Mouse (Mus musculus) bone marrow macrophage, adult 2 months (primary cell): ENCODE data around the gene Gaa. TPM values are rescaled to one million over a fixed set of nuclear protein-coding genes. Genes with fewer than 3 reads are reported as not detected.

Source experiments
- H3K27ac ChIP-seq: 2 replicates; pipeline ENCODE4 v1.5.1; 2012; ENCODE audit warnings: low read depth, low read length; ENCODE audit not compliant: insufficient read depth
- H3K4me1 ChIP-seq: 2 replicates; pipeline ENCODE4 v1.6.1; 2012; ENCODE audit warnings: low read length; ENCODE audit not compliant: control insufficient read depth, insufficient read depth
- H3K4me3 ChIP-seq: 2 replicates; pipeline ENCODE4 v1.5.1; 2012; ENCODE audit warnings: mild to moderate bottlenecking, low read length, moderate library complexity; ENCODE audit not compliant: insufficient read depth
- CTCF ChIP-seq: IDR thresholded peaks from 2 replicates; pipeline ENCODE4 v1.5.1; 2012; ENCODE audit warnings: low read depth, mild to moderate bottlenecking, low read length, moderate library complexity
- POLR2A ChIP-seq: IDR thresholded peaks from 2 replicates; pipeline ENCODE4 v1.6.1; 2012; ENCODE audit warnings: mild to moderate bottlenecking, low read depth, low read length, borderline replicate concordance
- polyA plus RNA-seq: library from polyadenylated mRNA; stranded (reverse); fragments of >200 nt; gene quantifications from 2 replicates; pipeline ENCODE4 v1.2.4, GENCODE M21; 2012; ENCODE audit not compliant: missing spikeins, insufficient read depth, insufficient read length

The Gaa gene
- polyA plus RNA-seq, 1 experiment, result 65.2 TPM

GRCm38 (mm10) chr11:119325068-119325467 is 57.4 kb downstream of the Gaa start:
- Histone ChIP-seq H3K4me1 (no peaks in the 10 kb centered on the region), H3K4me3 (no peak overlapping the region), H3K27ac (no peak overlapping the region)
- no peak for TF ChIP-seq POLR2A
- TF ChIP-seq CTCF, result peak; percentile 37; the same call in 1 of the 2 replicates

DNA sequence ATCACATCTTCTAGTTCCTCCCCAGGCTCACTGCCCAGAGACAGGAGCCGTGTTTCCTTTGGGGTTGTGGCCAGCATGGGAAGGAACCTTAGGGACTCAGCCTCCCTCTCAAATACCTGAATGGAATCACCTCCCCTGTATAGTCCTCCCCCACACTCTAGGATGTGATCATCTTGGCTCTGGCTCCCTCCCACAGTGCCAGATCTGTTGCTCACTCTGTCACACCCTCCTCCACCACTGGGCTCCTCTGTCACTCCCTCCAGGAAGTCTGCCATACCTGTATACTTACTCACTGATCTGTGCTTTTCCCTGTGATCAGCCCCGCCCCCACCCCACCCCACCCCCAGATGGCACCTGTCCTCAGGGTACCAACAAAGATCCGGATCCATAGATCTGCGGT is 62.9 kb downstream of the Gaa start:
- no peak for TF ChIP-seq CTCF
- TF ChIP-seq POLR2A, result no peak
- Histone ChIP-seq H3K4me1 (no peaks in the 10 kb centered on the region), H3K27ac (no peak overlapping the region), H3K4me3 (no peak overlapping the region)

DNA sequence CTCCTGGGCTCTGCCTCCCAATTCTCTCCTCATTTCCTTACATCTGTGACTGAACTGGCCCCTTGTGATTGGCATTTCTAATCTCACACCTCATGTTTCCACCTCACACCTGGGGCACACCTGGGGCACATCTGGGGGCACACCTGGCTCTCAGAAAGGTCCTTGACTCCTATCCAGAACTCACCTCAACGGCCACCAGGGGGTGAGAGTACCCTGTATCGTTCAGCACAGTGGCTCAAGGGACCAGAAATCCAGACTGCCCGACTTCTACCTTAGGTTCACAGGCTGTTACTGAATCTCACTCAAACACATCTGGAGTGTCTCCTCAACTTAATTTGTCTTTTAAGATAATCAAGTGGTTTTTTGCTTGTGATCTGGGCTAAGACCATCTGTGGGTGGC is 64.3 kb downstream of the Gaa start:
- H3K4me3 ChIP-seq, result no peak overlapping the region
- no peak for TF ChIP-seq CTCF
- TF ChIP-seq POLR2A, result no peak
- H3K27ac ChIP-seq, result no peak overlapping the region
- no peaks in the 10 kb centered on the region for H3K4me1 ChIP-seq

Other genes with a start within 250 kb of the Gaa start
- 1.9 and 2.0 TPM in 2 replicates for gene Cbx2, start 244.9 kb upstream of the Gaa start, polyA plus RNA-seq
- gene Cbx8, start 226.9 kb upstream of the Gaa start, polyA plus RNA-seq, result 6.2 and 9.5 TPM in 2 replicates
- 15.8 and 17.2 TPM in 2 replicates for gene Cbx4, start 181.7 kb upstream of the Gaa start, polyA plus RNA-seq
- gene Tbc1d16, start 39.4 kb upstream of the Gaa start, polyA plus RNA-seq, result 5.2 and 5.8 TPM in 2 replicates
- gene Ccdc40, start 39.3 kb upstream of the Gaa start, polyA plus RNA-seq, result 0.68 and 0.72 TPM in 2 replicates
- gene Eif4a3, start 32.2 kb downstream of the Gaa start, polyA plus RNA-seq, result 105 and 120 TPM in 2 replicates
- gene Card14, start 39.9 kb downstream of the Gaa start, polyA plus RNA-seq, result not detected in 2 replicates
- 39.6 and 41.9 TPM in 2 replicates for gene Sgsh, start 87.6 kb downstream of the Gaa start, polyA plus RNA-seq
- gene Slc26a11, start 87.7 kb downstream of the Gaa start, polyA plus RNA-seq, result 50.6 and 63.4 TPM in 2 replicates
- gene Rnf213, start 125.2 kb downstream of the Gaa start, polyA plus RNA-seq, result 181 and 187 TPM in 2 replicates
- 7.0 and 7.7 TPM in 2 replicates for gene Endov, start 223.5 kb downstream of the Gaa start, polyA plus RNA-seq